Mouse (Mus musculus): Measurements from ENCODE around the gene 1700123O20Rik.

The 1700123O20Rik gene

GRCm38 (mm10) chr14:54678657-54679304, 7.2 kb upstream of the 1700123O20Rik start:
- DNase-seq (ENCODE audit: low spot score in 2 of 2), result no peak

GRCm38 (mm10) chr14:54682396-54682795, 3.6 kb upstream of the 1700123O20Rik start:
- no peak for DNase-seq (ENCODE audit: low spot score in 2 of 2)

GRCm38 (mm10) chr14:54685471-54685870, 545 bp upstream of the 1700123O20Rik start:
- DNase-seq (ENCODE audit: low spot score in 2 of 2), result no peak

GRCm38 (mm10) chr14:54686522-54687143, 617 bp downstream of the 1700123O20Rik start, which contains the start of gene Acin1:
TSS of gene Acin1 (minus strand) at chr14:54686931.
- peak; percentile 100 for DNase-seq (ENCODE audit: low spot score in 2 of 2)

GRCm38 (mm10) chr14:54687251-54687650, 1.2 kb downstream of the 1700123O20Rik start:
- no peak for DNase-seq (ENCODE audit: low spot score in 2 of 2)

GRCm38 (mm10) chr14:54695042-54695441, 9.0 kb downstream of the 1700123O20Rik start:
- DNase-seq (ENCODE audit: low spot score in 2 of 2), result no peak

- DNase-seq (ENCODE audit: low spot score in 2 of 2), result no peak
Measured at GRCm38 (mm10) chr14:54696752-54697151, 10.7 kb downstream of the 1700123O20Rik start.

- DNase-seq (ENCODE audit: low spot score in 2 of 2), result no peak
Measured at GRCm38 (mm10) chr14:54698733-54699132, 12.7 kb downstream of the 1700123O20Rik start, which contains the start of gene Gm29776. TSS of gene Gm29776 (minus strand) at chr14:54698833.

- DNase-seq (ENCODE audit: low spot score in 2 of 2), result no peak
Measured at GRCm38 (mm10) chr14:54699586-54699985, 13.6 kb downstream of the 1700123O20Rik start.

GRCm38 (mm10) chr14:54701298-54701697, 15.3 kb downstream of the 1700123O20Rik start:
- DNase-seq (ENCODE audit: low spot score in 2 of 2), result peak; percentile 37 to 48

GRCm38 (mm10) chr14:54703207-54703606, 17.2 kb downstream of the 1700123O20Rik start:
- no peak for DNase-seq (ENCODE audit: low spot score in 2 of 2)

GRCm38 (mm10) chr14:54705844-54706243, 19.8 kb downstream of the 1700123O20Rik start:
- DNase-seq (ENCODE audit: low spot score in 2 of 2), result no peak

- no peak for DNase-seq (ENCODE audit: low spot score in 2 of 2)
Measured at GRCm38 (mm10) chr14:54706589-54707320, 20.7 kb downstream of the 1700123O20Rik start.

- no peak for DNase-seq (ENCODE audit: low spot score in 2 of 2)
Measured at GRCm38 (mm10) chr14:54709054-54709453, 23.0 kb downstream of the 1700123O20Rik start.

GRCm38 (mm10) chr14:54712074-54712473, 26.1 kb downstream of the 1700123O20Rik start, which contains the start of gene Cebpe:
TSS of gene Cebpe (minus strand) at chr14:54712174.
- no peak for DNase-seq (ENCODE audit: low spot score in 2 of 2)

GRCm38 (mm10) chr14:54712861-54713260, 26.8 kb downstream of the 1700123O20Rik start:
- DNase-seq (ENCODE audit: low spot score in 2 of 2), result no peak

GRCm38 (mm10) chr14:54714121-54714520, 28.1 kb downstream of the 1700123O20Rik start:
- DNase-seq (ENCODE audit: low spot score in 2 of 2), result peak; percentile 65 to 70

GRCm38 (mm10) chr14:54714617-54715081, 28.6 kb downstream of the 1700123O20Rik start:
- DNase-seq (ENCODE audit: low spot score in 2 of 2), result no peak

- DNase-seq (ENCODE audit: low spot score in 2 of 2), result no peak
Measured at GRCm38 (mm10) chr14:54715402-54715801, 29.4 kb downstream of the 1700123O20Rik start.

- DNase-seq (ENCODE audit: low spot score in 2 of 2), result no peak
Measured at GRCm38 (mm10) chr14:54720041-54720440, 34.0 kb downstream of the 1700123O20Rik start.

- no peak for DNase-seq (ENCODE audit: low spot score in 2 of 2)
Measured at GRCm38 (mm10) chr14:54720654-54721350, 34.8 kb downstream of the 1700123O20Rik start.

- DNase-seq (ENCODE audit: low spot score in 2 of 2), result no peak
Measured at GRCm38 (mm10) chr14:54721711-54722110, 35.7 kb downstream of the 1700123O20Rik start.

All from frontal cortex, postnatal 25 days (tissue).